Mouse (Mus musculus): ENCODE measurements around the gene Nid2.

DNA sequence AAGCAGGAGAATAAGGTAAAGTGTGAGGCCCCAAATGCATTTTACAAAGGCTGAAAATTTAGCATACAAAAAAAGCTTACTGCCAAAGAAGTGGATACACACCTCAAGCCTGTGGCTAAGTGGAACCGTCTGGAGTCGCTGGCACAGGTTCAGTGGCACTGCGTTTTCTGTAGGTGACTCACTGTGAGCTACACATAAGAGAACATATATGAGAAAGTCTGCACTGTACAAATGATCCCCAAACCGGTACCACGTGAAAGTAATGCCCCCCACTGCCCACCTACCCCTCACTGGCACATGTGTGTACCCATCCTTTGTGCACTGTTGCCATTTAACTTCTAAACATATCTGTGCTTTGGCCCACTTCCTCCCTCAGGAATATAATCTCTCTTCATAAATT, 22.8 kb upstream of the Nid2 start:
- TF ChIP-seq CTCF (IDR thresholded peaks at IDR 0.05; ENCODE audit: insufficient read depth, low read length) (no peak), POLR2A (IDR thresholded peaks at IDR 0.05; ENCODE audit: borderline replicate concordance, extremely low read depth, low read depth, low read length) (no peak)

Measured in lung, adult 2 months (tissue).